Mouse (Mus musculus): ENCODE data around the gene Ggt6.

DNA sequence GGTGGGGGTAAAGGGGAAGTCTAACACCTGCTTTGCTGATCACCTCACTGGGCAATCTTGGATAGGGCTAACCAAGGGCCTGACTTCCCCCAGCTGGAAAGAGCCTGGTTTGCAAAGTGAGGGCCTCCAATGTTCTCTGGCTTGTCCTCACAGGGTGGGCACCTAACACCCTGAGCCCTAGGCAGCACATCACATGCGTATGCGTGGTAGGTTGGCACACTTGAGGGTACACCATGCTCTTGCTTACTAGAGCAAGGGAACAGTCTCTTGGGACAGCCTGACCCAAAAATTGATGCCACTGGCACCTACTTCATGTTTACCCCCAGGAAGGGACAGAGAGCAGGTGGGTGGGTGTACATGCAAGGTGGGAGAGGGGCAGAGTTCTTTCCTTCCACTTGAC, 52.4 kb downstream of the Ggt6 start:
- no peak for TF ChIP-seq CTCF (IDR thresholded peaks at IDR 0.05; ENCODE audit: borderline replicate concordance, extremely low read depth, insufficient read depth, insufficient read length)
- no peak for TF ChIP-seq POLR2A (IDR thresholded peaks at IDR 0.05; ENCODE audit: borderline replicate concordance, extremely low read depth, insufficient read depth, insufficient read length, poor library complexity, severe bottlenecking)
